Mouse (Mus musculus): ENCODE data around the gene Ptprn2.

The Ptprn2 gene

DNA sequence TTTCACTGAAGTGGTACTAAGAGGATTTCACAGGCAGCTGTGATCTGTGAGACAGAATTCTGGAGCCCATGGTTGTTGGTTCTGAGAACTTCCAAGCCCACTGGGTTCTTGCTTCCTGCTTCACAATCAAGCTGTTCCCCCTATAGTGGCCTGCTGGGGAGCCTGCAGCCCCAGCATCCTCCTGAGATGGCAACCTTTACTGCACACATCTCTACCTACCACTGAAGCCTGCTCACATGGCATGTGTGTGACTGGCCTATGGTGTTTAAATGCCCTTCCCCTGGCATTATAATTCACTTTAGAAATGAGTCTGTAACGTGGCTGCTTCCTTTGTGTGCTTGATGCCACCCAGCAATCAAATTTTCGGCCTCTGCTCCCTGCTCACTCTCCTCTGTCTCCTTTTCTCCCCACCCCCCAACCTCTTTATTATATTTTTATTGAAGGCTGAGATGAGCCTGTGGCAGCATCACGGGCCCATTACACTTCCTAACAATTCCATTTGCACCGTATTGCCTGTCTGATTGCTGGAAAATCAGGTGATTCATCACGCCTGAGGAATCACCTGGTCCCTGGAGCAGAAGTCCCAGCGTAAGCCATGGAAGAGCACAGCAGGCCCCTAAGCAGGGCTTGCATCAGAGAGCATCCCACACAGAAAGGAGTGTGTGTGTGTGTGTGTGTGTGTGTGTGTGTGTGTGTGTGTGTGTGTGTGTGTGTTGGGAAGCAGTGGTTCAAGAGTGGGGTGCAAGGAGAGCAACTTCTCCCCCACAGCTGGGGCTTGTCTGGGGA lies 402.2 kb downstream of the Ptprn2 start:
- DNase-seq (ENCODE audit: low read depth, low spot score), result no peak

DNA sequence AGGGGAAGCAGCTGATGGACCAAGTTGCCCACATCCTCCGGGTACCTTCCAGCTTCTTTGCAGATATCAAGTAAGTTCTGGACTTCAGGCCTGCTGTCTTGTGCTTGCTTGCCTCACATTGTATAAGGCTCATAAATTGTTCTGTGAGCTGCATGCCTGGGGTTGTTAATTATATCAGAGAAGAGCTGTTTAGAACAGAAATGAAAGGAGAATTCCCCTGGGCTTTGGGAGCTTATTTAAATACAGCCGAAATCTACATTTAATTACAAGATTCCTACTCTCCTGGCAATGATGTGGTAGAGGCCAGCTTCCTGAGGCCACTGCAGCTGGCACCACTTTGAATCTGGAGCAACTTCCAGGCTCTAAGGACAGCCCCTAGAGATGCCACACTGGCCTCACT lies 403.3 kb downstream of the Ptprn2 start:
- no peak for DNase-seq (ENCODE audit: low read depth, low spot score)

DNA sequence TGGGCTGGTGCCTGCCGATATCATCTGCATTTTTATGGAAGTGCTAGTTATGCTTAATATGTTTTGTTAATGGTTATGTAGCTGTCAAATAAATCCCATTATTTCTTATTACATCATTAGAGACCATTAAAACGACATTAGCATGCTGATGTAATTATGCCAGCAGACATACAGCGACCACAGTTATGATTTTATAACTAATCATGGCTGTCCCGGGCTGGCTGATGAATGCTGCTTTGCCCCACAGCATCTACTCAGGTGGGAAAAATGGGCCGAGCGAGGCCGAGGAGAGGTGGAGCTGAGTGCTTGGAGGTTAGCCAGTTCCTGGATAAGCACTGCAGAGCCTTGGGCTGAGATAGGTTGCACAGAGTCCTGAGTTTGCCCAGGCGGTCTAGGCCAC lies 407.1 kb downstream of the Ptprn2 start:
- DNase-seq (ENCODE audit: low read depth, low spot score), result no peak

DNA sequence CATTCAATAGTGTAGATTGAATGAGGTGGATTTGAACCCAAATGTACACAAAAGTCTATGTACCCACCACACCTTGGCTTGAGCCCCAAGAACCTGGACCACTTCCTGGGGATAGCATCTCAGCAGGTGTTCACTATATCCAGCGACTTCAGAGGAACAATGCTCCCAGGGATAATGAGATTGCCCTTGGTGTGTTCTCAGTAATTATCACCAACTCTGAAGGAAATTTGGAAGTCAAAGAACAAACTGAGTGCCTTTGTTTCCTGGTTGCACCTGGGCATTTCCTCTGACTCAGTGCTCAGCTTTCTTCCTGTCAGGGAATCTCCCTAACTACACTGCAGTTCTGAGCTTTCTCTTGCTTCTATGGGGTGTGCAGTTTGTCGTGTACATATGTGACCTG lies 411.1 kb downstream of the Ptprn2 start:
- no peak for DNase-seq (ENCODE audit: low read depth, low spot score)

DNA sequence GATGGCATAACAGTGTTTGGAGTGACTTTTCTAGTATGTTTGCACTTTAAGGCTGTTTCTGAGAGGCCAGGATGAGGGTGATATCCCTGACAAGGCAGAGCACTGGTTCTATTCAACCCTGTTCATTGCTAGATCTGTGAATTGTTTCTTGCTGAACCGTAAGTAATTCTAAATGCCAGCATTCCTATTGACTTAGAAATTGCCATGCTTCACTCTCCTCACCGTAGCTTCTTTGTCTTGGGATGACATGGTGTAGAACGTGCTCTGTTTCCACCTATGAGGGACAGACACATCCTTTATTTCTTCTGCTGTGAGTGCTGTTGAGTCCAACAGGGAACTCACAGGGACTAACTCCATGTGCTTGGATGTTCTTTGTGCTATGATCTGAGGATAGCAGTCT lies 416.3 kb downstream of the Ptprn2 start:
- no peak for DNase-seq (ENCODE audit: low read depth, low spot score)

DNA sequence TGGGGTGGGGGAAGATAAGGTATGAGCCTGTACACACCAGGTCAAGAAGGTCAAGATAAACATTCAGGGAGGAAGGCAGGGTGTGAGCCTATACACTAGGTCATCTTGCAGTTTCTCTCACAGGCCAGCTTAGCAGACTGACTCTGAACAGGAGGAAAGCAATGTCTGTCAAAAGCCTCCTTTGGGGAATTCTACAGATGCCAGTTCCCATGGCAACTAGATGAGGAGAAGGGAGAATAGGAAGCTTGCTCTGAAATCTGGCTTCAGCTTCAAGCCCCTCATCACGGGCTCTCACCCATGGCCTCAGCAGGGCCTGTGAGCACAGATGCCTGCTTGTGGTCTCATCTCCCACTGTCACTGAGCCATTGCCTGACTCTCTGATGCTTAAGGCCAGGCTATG lies 421.9 kb downstream of the Ptprn2 start:
- DNase-seq (ENCODE audit: low read depth, low spot score), result no peak

DNA sequence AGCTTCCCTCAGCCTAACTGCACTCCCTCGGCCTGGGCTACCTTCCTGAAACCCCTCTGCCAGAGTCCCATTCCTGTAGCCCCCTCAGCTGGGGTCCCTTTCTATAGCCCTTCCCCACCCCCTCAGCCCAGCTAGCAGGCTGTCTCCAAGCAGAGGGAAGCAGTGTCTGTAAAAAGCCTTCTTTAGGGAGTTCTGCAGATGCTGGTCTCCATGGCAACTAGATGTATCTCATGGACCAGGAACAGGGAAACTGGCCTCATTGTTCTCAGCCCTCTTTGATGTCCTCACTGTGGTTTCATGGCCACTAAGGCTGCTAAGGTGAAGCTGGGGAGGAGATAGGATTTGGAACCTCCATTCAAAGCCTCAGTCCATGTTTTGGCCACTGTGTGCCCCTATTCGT lies 423.1 kb downstream of the Ptprn2 start:
- DNase-seq (ENCODE audit: low read depth, low spot score), result no peak

DNA sequence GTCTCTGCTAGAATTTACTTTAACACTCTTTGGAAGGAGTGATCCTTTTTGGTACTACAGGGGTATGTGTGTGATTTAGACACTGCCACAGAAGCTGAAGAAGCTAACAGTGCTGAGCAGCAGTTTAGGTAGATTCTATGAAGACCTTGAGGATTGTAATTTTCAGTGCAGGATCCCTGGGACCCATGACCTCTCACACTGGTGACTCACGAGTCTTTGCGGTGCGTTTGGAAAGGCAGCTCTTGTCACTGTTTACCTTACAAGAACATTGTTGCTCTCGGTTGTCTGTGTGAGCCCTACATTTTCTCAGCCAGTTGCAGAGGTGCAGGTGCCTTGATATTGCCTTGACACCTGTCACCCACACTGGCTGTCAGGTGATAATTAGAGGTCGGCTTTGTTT lies 431.3 kb downstream of the Ptprn2 start:
- DNase-seq (ENCODE audit: low read depth, low spot score), result no peak

DNA sequence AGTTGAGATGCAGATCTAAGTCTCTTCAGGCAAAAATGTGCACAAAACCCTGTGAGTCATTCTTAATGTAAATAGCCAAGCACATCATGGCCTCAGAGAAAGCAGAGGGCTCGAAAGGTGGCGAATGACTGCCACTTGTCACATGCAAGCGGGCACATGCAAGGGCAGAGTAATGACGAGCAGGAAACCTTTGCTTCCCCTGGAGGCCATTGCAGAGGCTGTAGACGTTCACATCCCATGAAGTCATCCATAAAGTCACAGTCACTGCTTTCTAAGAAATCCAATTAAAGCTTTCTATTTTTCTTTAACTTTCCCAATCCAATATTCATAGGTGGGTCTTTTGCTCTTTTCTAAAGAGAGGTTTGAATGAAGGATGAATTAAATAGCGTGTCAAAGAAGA lies 433.7 kb downstream of the Ptprn2 start:
- no peak for DNase-seq (ENCODE audit: low read depth, low spot score)

DNA sequence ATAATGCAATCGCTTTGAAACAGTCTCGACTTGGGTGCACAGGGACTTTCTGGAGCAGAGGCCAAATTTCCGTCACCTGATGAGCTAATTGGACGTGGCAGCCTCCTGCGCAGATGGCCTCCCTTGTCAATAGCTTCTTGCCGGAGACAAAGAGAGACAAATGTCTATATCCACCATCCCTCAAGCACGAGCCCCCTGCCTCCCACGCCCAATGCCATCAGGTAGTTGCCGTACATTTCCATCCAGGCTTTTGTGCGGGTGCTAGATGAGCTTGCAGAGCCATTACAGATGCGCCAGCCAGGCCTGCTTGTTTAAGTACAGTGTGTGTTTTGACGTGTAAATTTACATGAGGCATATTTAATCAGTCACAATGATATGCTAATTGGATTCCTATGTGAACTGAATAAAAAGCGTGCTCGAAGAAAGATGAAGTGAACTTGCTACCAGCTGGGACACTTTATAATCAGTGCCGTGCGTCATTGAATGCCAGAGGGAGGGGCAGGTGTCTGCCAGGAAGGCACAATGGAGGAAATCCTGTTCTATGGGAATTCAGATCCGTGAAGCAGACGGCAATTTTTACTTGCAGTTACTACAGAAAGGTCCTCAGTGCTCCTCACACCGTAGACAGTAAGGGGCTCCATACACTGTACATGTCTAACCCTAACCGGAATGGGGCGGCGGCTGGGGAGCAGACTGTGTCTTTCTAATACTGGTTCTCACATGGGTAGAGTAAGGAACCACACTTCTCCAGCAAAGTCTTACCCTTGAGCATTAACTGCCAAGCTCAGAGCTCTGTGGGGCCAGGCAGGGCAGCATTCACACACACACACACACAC lies 434.4 kb downstream of the Ptprn2 start:
- no peak for DNase-seq (ENCODE audit: low read depth, low spot score)

DNA sequence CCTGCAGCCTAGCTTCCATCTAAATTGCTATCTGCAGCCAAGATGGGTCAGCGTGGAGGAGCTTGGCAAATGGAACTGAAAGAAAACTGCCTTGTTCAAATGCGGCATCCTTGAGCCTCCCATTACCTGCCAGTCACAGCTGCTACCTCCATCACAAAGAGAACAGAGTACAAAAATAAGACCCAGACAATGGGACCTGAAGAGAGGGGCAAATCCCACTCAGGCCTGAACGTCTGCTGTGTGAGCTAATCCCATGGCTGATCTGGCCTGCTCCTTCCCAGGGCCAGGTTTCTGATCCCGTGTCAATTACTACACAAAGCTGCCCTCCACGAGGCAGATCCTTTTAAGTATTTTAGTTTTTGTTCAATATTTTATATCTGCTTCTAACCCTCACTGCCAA lies 441.6 kb downstream of the Ptprn2 start:
- DNase-seq (ENCODE audit: low read depth, low spot score), result no peak

DNA sequence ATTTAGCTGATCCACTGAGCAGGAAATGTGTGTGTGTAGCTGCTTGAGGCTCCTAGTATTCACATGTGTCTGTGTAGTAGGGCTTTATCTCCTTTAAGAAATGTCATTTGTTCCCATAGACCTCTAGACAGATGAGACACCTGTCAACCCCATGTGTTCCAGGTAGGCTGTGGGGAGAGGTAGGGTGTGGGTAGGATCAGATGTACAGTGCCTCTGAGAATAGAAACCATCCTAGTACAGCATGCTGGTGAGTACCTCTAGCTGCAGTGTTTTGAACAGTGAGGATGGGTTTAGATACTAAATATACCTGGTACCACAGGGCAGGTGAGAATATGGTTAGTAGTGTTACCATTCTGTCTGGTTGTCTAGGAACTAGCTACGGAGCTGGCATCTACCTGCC lies 442.0 kb downstream of the Ptprn2 start:
- DNase-seq (ENCODE audit: low read depth, low spot score), result no peak

DNA sequence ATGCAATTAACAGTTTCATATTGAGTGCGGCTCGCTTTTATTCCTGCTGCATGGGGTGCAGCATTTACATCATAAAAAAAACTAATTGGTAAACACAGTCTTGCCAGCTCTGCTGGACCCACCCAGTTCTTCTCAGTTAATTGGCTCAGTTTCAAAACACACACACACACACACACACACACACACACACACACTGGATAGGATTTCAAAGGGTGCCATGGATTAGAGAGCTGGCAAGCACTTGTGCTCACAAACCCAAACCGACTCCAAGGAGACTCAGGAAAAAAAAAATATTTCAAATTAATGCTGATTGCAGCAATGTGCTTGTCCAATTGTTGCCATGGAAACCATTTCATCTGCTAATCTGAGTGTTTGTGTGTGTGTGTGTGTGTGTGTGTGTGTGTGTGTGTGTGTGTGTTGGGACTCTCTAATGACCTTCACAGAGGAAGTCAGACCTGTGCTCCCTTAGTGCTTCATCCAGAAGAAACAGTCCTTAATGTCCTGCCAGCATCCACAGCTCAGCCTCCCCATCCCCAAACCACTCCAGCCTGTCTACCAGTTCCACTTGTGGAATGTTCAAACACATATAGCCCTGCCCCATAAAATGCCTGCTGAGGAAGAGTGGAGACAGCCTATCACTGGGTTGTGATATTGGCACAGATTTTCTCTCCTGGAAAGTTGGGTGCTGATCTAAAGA lies 452.8 kb downstream of the Ptprn2 start:
- DNase-seq (ENCODE audit: low read depth, low spot score), result no peak

DNA sequence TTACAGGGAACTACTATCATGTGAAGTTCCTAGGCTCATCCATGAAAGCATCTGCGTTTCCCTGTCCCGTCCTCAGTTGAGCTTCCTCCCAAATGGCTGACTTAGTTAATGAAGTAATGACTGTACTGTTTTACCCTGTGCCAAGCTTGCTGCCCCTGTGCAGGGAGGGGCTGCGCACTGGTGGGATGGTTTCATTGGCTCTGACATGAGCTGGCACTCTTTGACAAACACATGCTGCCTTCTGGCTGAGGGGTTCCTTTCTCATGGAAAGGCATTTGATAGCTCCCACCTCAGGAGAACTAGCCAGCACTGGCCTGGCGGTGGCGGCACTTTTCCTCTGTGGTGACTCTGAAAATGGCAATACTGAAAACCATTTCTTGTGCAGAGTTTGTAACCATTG lies 458.4 kb downstream of the Ptprn2 start:
- DNase-seq (ENCODE audit: low read depth, low spot score), result no peak

DNA sequence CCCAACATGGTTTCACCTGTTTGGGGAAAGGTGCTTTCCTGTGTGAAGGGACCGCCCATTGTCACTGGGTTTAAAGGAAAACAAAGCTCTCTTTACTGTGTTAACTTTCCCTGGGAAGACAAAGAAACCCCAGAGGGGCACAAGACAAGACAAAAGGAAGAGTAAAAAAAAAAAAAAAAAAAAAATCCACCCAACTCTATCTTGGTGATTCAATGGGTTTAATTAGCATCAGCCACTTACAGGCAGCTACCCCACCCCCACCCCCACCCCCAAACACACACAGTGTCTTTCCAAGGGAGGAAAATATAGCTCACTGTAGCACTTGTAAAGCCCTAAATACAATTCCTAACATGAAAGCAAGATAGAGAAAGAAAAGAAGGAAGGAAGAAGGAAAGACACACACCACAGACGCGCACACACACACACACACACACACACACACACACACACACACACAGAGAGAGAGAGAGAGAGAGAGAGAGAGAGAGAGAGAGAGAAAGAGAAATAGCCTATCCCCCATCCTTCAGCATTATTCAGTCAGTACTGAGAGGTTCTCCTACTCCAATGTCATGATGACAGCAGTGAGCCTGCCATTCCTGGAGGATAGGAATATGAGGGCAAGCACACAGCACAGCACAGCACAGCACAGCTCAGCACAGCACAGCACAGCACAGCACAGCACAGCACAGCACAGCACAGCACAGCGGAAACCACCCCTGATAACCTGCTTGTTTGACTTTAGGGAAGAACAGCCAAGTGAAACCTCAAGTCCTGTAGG lies 462.8 kb downstream of the Ptprn2 start:
- DNase-seq (ENCODE audit: low read depth, low spot score), result no peak

DNA sequence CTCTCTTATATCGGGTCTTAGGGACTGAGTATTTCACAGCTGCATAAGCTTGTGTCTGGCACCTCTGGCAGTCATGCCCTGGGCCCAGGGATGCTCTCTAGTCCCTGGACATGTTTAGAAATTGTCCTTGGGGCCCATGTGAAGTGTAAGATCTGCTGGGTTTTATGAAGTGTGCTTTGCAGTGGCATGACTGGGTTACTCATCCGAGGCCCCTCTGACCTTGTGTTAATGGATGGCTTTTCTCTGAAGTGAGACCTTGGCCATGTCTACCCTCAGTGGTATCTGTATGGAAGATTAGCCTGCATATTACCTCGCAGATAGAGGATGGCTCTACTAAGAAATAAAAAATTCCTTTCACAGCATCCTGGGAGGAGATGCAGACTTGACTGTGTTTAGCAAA lies 464.2 kb downstream of the Ptprn2 start:
- DNase-seq (ENCODE audit: low read depth, low spot score), result no peak

DNA sequence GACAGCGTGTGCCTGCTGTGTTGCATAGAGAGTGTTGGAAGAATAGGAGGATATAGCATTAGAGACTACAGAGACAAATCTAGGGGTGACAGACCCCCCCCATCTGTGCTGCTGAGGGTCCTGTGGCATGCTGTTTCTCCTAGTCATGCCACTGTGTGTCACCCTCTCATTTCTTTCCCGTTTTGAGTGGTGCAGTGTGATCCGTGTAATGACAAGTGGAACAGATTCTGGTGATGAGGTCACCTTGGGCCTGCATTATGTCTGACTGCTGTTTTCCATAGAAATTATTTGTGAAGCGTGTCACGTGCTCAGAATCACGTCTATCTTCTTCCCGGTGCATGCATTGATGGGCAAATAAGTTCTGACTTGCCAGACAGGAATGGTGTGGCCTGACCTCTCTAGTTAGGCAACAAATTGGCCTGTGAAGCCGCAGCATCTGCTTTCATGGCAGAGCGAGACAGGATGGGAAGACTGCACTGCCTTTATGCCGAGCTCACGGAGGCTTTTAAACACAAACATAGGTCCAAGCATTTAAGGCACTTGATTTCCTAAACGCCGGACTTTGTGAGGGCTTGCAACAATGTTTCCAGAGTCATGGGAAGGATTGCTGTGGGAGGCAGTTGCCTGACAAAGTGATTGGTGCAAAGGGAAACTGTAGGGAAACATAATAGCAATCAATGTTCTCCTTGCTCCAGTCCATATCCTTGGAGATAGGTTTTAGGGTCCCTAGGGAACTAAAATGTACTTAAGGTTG lies 467.1 kb downstream of the Ptprn2 start:
- no peak for DNase-seq (ENCODE audit: low read depth, low spot score)

DNA sequence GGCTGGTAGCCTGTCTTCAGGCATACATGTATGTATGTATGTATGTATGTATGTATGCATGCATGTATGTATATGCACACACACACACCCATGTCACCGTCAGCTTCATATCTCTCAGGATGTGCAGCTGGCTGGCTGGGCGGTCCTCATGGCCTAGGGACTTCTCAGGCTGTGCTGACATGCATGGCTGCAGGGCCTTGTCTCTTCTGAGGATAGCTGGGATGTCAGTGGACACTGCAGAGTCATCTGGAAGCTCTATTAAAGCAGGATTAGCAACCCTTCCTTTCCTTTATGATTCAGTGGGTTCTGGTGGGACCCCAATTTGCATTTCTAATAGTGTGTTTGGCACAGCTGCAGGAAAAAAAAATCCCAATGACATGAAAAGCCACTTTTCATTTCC lies 473.6 kb downstream of the Ptprn2 start:
- DNase-seq (ENCODE audit: low read depth, low spot score), result no peak

DNA sequence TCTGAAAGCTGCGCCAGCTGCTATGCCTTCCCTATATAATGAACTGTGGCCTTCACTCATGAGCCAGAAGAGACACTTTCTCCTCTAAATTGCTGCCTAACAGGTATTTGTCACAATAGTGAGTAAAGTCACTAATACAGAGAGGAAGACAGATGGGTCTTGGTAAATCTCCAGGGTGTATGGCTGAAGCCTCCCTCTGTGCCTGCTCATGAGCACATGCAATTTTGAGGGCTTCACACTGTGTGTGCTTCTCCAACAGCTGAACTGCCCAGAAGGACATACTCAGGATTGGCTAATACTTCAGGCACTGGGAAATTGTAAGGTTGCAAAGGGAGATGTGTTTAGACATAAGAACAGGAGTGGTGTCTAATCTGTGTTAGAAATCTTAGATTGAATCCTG lies 478.4 kb downstream of the Ptprn2 start:
- DNase-seq (ENCODE audit: low read depth, low spot score), result no peak

DNA sequence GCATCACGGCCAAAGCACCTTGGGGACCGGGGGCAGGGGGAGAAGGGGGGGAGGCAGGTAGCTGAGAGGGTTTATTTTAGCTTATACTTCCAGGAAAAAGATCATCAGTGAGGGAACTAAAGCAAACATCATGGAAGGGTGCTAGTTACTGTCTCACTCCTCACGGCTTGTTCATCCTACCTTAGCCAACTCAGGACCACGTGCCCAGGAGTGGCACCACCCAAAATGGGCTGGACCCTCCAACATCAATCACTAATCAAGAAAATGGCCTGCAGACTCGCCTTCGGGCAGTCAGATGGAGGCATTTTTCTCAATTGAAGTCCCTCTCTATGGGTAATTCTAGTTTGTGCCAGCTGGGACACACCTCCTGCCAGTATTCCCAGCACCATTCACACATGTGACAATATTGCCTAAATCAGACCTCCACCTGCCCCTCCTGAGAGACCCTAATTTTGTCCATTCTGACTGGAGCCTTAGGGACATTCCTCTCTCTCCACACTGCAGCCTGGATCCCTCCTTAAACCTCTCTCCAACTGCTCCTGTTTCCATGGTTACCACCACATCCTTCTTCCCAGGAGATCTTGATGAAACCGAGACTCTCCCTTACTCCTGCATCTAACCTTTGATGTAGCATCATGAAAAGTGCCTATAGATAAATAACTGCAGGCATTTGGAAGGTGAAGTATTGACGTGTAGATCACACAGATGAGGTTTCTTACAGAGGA lies 482.9 kb downstream of the Ptprn2 start:
- DNase-seq (ENCODE audit: low read depth, low spot score), result no peak
